In genomic region chr14:45317921-45318411, GRCm38 (mm10) we compare ENCODE assay signal across 8 mouse cellular contexts. TPM values are rescaled to one million over a fixed set of nuclear protein-coding genes. Genes with fewer than 3 reads are reported as not detected.
DNase-seq lines count a peak whose midpoint lies in the region; ATAC-seq lines count a peak whose summit lies in the region.

No protein-coding gene starts in this region.

- DNase-seq in kidney, postnatal 14 days, result no peak
- DNase-seq in R1 (ENCODE audit: low read depth, low spot score), result peak; percentile 64
- no peak for DNase-seq in limb, embryonic 10.5 days (ENCODE audit: low spot score)
- DNase-seq in ovary, postnatal 10 days (ENCODE audit: low spot score), result no peak
- DNase-seq in layer of hippocampus, postnatal 10 days (ENCODE audit: low spot score in 2 of 2), result no peak

- H3K36me3 ChIP-seq in kidney, embryonic 14.5 days (ENCODE audit: control insufficient read depth, insufficient read depth, low read length), result no peaks in the 10 kb centered on the region
- H3K36me3 ChIP-seq in forebrain, embryonic 13.5 days (ENCODE audit: poor library complexity, severe bottlenecking), result no peaks in the 10 kb centered on the region
- H3K36me3 ChIP-seq in limb, embryonic 10.5 days, result no peaks in the 10 kb centered on the region
- H3K36me3 ChIP-seq in midbrain, embryonic 16.5 days (ENCODE audit: control insufficient read depth, insufficient read depth, low read length), result no peaks in the 10 kb centered on the region

- peak overlapping the region; percentile 81 for H3K4me2 ChIP-seq in kidney, embryonic 14.5 days (replicated peaks; ENCODE audit: low read depth, low read length)
- peak overlapping the region; percentile 73 for H3K4me2 ChIP-seq in forebrain, embryonic 13.5 days
- H3K4me2 ChIP-seq in midbrain, embryonic 16.5 days (ENCODE audit: low read length), result peak overlapping the region; percentile 80

- H3K4me1 ChIP-seq in kidney, embryonic 14.5 days (ENCODE audit: control insufficient read depth, insufficient read depth, low read length), result peaks cover 5% of the 10 kb centered on the region; the same call in 1 of the 2 replicates
- peaks cover 21% of the 10 kb centered on the region for H3K4me1 ChIP-seq in forebrain, embryonic 13.5 days
- 0 out of 2 replicates have a peak, but pooled peaks cover 7% of the 10 kb centered on the region for H3K4me1 ChIP-seq in limb, embryonic 10.5 days
- H3K4me1 ChIP-seq in midbrain, embryonic 16.5 days (ENCODE audit: control insufficient read depth, insufficient read depth, low read length), result peaks cover 19% of the 10 kb centered on the region

- H3K9me3 ChIP-seq in kidney, embryonic 14.5 days (ENCODE audit: control insufficient read depth, low read length), result no peaks in the 10 kb centered on the region
- no peaks in the 10 kb centered on the region for H3K9me3 ChIP-seq in forebrain, embryonic 13.5 days (replicated peaks)
- no peaks in the 10 kb centered on the region for H3K9me3 ChIP-seq in limb, embryonic 10.5 days (replicated peaks)
- no peaks in the 10 kb centered on the region for H3K9me3 ChIP-seq in midbrain, embryonic 16.5 days (replicated peaks; ENCODE audit: control insufficient read depth, low read length, poor library complexity, severe bottlenecking)

- H3K27ac ChIP-seq in kidney, embryonic 14.5 days (ENCODE audit: low read depth, low read length), result peak overlapping the region; percentile 79
- peak overlapping the region; percentile 82 for H3K27ac ChIP-seq in forebrain, embryonic 13.5 days
- peak overlapping the region; percentile 98 for H3K27ac ChIP-seq in limb, embryonic 10.5 days
- peak overlapping the region; percentile 98 for H3K27ac ChIP-seq in midbrain, embryonic 16.5 days (ENCODE audit: low read length)

- under 1% methylated on average over 31 of the region's 38 CpGs for WGBS in kidney, embryonic 14.5 days
- under 1% methylated on average over 38 of the region's 38 CpGs for whole genome bisulfite sequencing in forebrain, embryonic 13.5 days
- under 1% methylated on average over 37 of the region's 38 CpGs for WGBS in limb, embryonic 10.5 days
- WGBS in midbrain, embryonic 16.5 days, result under 1% methylated on average over 38 of the region's 38 CpGs

- H3K4me3 ChIP-seq in kidney, embryonic 14.5 days (ENCODE audit: low read length), result peak overlapping the region; percentile 93
- H3K4me3 ChIP-seq in forebrain, embryonic 13.5 days, result peak overlapping the region; percentile 91
- peak overlapping the region; percentile 93 for H3K4me3 ChIP-seq in limb, embryonic 10.5 days
- peak overlapping the region; percentile 56 for H3K4me3 ChIP-seq in midbrain, embryonic 16.5 days (ENCODE audit: low read depth, low read length)

- no peaks in the 10 kb centered on the region for H3K27me3 ChIP-seq in kidney, embryonic 14.5 days (ENCODE audit: control insufficient read depth, insufficient read depth, low read length)
- H3K27me3 ChIP-seq in forebrain, embryonic 13.5 days, result 0 out of 2 replicates have a peak, but pooled peaks cover 10% of the 10 kb centered on the region
- H3K27me3 ChIP-seq in limb, embryonic 10.5 days (ENCODE audit: low read depth, poor library complexity, severe bottlenecking), result no peaks in the 10 kb centered on the region
- H3K27me3 ChIP-seq in midbrain, embryonic 16.5 days (ENCODE audit: control insufficient read depth, insufficient read depth, low read depth, low read length), result no peaks in the 10 kb centered on the region

- ATAC-seq in kidney, embryonic 14.5 days (ENCODE audit: low FRiP score, low TSS enrichment), result peak; percentile 20
- ATAC-seq in forebrain, embryonic 13.5 days, result no peak; the same call in 1 of the 2 replicates
- peak; percentile 22 for ATAC-seq in midbrain, embryonic 16.5 days

- peak overlapping the region; percentile 90 for H3K9ac ChIP-seq in kidney, embryonic 14.5 days (ENCODE audit: low read depth, low read length)
- H3K9ac ChIP-seq in forebrain, embryonic 13.5 days, result peak overlapping the region; percentile 95
- H3K9ac ChIP-seq in midbrain, embryonic 16.5 days (ENCODE audit: low read depth, low read length), result peak overlapping the region; percentile 95

RNA-seq across cellular contexts. Expression of gene Ero1l, which starts 0.6 kb away (rescaled TPM):
- polyA plus RNA-seq in kidney, embryonic 14.5 days (2014; fragmentation: Nextera tagmentation; extraction: Ambion mirVana), result 16.0 and 30.3 TPM in 2 replicates
- polyA plus RNA-seq in forebrain, embryonic 13.5 days (2015; fragmentation: Nextera tagmentation; extraction: Ambion mirVana), result 23.7 and 31.7 TPM in 2 replicates
- polyA plus RNA-seq in limb, embryonic 10.5 days (2016; fragmentation: Nextera tagmentation; extraction: Ambion mirVana), result 31.6 and 33.6 TPM in 2 replicates
- 24.5 and 27.6 TPM in 2 replicates for polyA plus RNA-seq in midbrain, embryonic 16.5 days (2015; fragmentation: Nextera tagmentation; extraction: Ambion mirVana)
- total RNA-seq in layer of hippocampus, postnatal 10 days (2021), result 10 to 100 TPM; 23.4 to 25.5 TPM

RNA-seq across cellular contexts. Expression of gene Psmc6, which starts 11.6 kb away (rescaled TPM):
- 198 and 227 TPM in 2 replicates for polyA plus RNA-seq in kidney, embryonic 14.5 days (2014; fragmentation: Nextera tagmentation; extraction: Ambion mirVana)
- 200 and 220 TPM in 2 replicates for polyA plus RNA-seq in forebrain, embryonic 13.5 days (2015; fragmentation: Nextera tagmentation; extraction: Ambion mirVana)
- 201 and 203 TPM in 2 replicates for polyA plus RNA-seq in limb, embryonic 10.5 days (2016; fragmentation: Nextera tagmentation; extraction: Ambion mirVana)
- polyA plus RNA-seq in midbrain, embryonic 16.5 days (2015; fragmentation: Nextera tagmentation; extraction: Ambion mirVana), result 153 and 161 TPM in 2 replicates
- total RNA-seq in layer of hippocampus, postnatal 10 days (2021), result 100 to 1,000 TPM; 102 to 112 TPM

RNA-seq across cellular contexts. Expression of gene Styx, which starts 32.9 kb away (rescaled TPM):
- 70.9 and 81.2 TPM in 2 replicates for polyA plus RNA-seq in kidney, embryonic 14.5 days (2014; fragmentation: Nextera tagmentation; extraction: Ambion mirVana)
- 49.3 and 50.9 TPM in 2 replicates for polyA plus RNA-seq in forebrain, embryonic 13.5 days (2015; fragmentation: Nextera tagmentation; extraction: Ambion mirVana)
- polyA plus RNA-seq in limb, embryonic 10.5 days (2016; fragmentation: Nextera tagmentation; extraction: Ambion mirVana), result 38.7 and 46.9 TPM in 2 replicates
- polyA plus RNA-seq in midbrain, embryonic 16.5 days (2015; fragmentation: Nextera tagmentation; extraction: Ambion mirVana), result 62.9 and 64.0 TPM in 2 replicates
- 10 to 100 TPM; 19.1 to 20.1 TPM for total RNA-seq in layer of hippocampus, postnatal 10 days (2021)
